Mouse (Mus musculus) inflammation-experienced regulatory T-cells, adult 6 months (primary cell): ENCODE measurements around the gene Usp11. TPM values are rescaled to one million over a fixed set of nuclear protein-coding genes. Genes with fewer than 3 reads are reported as not detected.
"Not testable (repeated sequence)": the region's sequence is repeated elsewhere in the genome, so short reads cannot be mapped to it uniquely, and the experiment has no call there.

Experiments
- ATAC-seq: one replicate; pipeline ENCODE4 v1.8.0; 2017
- polyA plus RNA-seq, 3 experiments: library from polyadenylated mRNA; unstranded; fragments of 100-300 nt; shearing (Covaris generic); gene quantifications; one replicate each; pipeline ENCODE4 v1.2.1; 2017

The Usp11 gene
- polyA plus RNA-seq: 10 to 100 TPM in 2 of 3 experiments, 1 to 10 TPM in 1; 6.5 to 21.8 (median 12.9) TPM

GRCm38 (mm10) chrX:20703741-20704290 lies at the start of gene Usp11:
Gene Usp11, plus strand, starts transcription at chrX:20703906.
- no peak for ATAC-seq

- ATAC-seq: no peak
Observed at GRCm38 (mm10) chrX:20657593-20657992, 46.1 kb upstream of the Usp11 start.

- peak; percentile 88 for ATAC-seq
Observed at GRCm38 (mm10) chrX:20658026-20658652, 45.6 kb upstream of the Usp11 start, which contains the start of gene Uba1. Gene Uba1, plus strand, starts transcription at chrX:20658326.

- ATAC-seq: no peak
Observed at GRCm38 (mm10) chrX:20658891-20659406, 44.8 kb upstream of the Usp11 start.

- no peak for ATAC-seq
Observed at GRCm38 (mm10) chrX:20662317-20662715, 41.4 kb upstream of the Usp11 start.

GRCm38 (mm10) chrX:20662716-20663443 lies 40.8 kb upstream of the Usp11 start:
- peak; percentile 70 for ATAC-seq

- peak; percentile 4 for ATAC-seq
Observed at GRCm38 (mm10) chrX:20663444-20663790, 40.3 kb upstream of the Usp11 start.

GRCm38 (mm10) chrX:20687519-20688067 lies 16.1 kb upstream of the Usp11 start, which contains the start of gene Cdk16:
Gene Cdk16, plus strand, starts transcription at chrX:20687954.
- ATAC-seq: peak; percentile 88

- peak; percentile 69 for ATAC-seq
Observed at GRCm38 (mm10) chrX:20688068-20688547, 15.6 kb upstream of the Usp11 start.

- peak; percentile 20 for ATAC-seq
Observed at GRCm38 (mm10) chrX:20688615-20689014, 15.1 kb upstream of the Usp11 start.

- no peak for ATAC-seq
Observed at GRCm38 (mm10) chrX:20691566-20691965, 12.1 kb upstream of the Usp11 start.

- ATAC-seq: no peak
Observed at GRCm38 (mm10) chrX:20692616-20693015, 11.1 kb upstream of the Usp11 start.

GRCm38 (mm10) chrX:20695842-20696241 lies 7.9 kb upstream of the Usp11 start:
- no peak for ATAC-seq

GRCm38 (mm10) chrX:20704295-20705082 lies 783 bp downstream of the Usp11 start:
- peak; percentile 85 for ATAC-seq

GRCm38 (mm10) chrX:20705083-20705402 lies 1.3 kb downstream of the Usp11 start:
- ATAC-seq: no peak

GRCm38 (mm10) chrX:20728681-20729080 lies 25.0 kb downstream of the Usp11 start:
- no peak for ATAC-seq

- ATAC-seq: not testable (repeated sequence)
Observed at GRCm38 (mm10) chrX:20730048-20730447, 26.3 kb downstream of the Usp11 start.

GRCm38 (mm10) chrX:20736479-20736878 lies 32.8 kb downstream of the Usp11 start:
- ATAC-seq: no peak

GRCm38 (mm10) chrX:20748829-20749228 lies 45.1 kb downstream of the Usp11 start:
- ATAC-seq: no peak

GRCm38 (mm10) chrX:20761201-20761600 lies 57.5 kb downstream of the Usp11 start:
- ATAC-seq: no peak
